Mouse (Mus musculus) E14TG2a.4 (cell line): ENCODE data around the gene Sorbs2.

ENCODE experiments used
- CTCF ChIP-seq: conservative IDR thresholded peaks from 2 replicates; pipeline ENCODE4 v1.5.1; 2014; ENCODE audit warnings: low read length
- NANOG ChIP-seq: IDR thresholded peaks from 2 replicates; pipeline ENCODE4 v1.6.1; 2014; ENCODE audit warnings: borderline replicate concordance, low read length, mixed read lengths

- TF ChIP-seq CTCF (no peak), NANOG (no peak)
Measured at GRCm38 (mm10) chr8:45584390-45585052, 76.9 kb downstream of the Sorbs2 start.
